Mouse (Mus musculus) urinary bladder, postnatal 14 days (tissue): ENCODE measurements around the gene Unc13c.

Source experiments
- DNase-seq: peaks from one replicate; pipeline ENCODE4 v3.0.0; 2021; ENCODE audit warnings: low spot score

Gene Unc13c

GRCm38 (mm10) chr9:73882393-73882919 is 86.3 kb downstream of the Unc13c start:
- no peak for DNase-seq

- DNase-seq: no peak
Observed at GRCm38 (mm10) chr9:73867410-73868067, 101.2 kb downstream of the Unc13c start.

- DNase-seq: no peak
Observed at GRCm38 (mm10) chr9:73866666-73867065, 102.1 kb downstream of the Unc13c start.

- DNase-seq: no peak
Observed at GRCm38 (mm10) chr9:73859469-73859868, 109.3 kb downstream of the Unc13c start.

- DNase-seq: no peak
Observed at GRCm38 (mm10) chr9:73854281-73854680, 114.5 kb downstream of the Unc13c start.

GRCm38 (mm10) chr9:73806681-73807080 is 162.1 kb downstream of the Unc13c start:
- DNase-seq: no peak

- DNase-seq: no peak
Observed at GRCm38 (mm10) chr9:73774616-73775015, 194.2 kb downstream of the Unc13c start.

GRCm38 (mm10) chr9:73755185-73755584 is 213.6 kb downstream of the Unc13c start:
- no peak for DNase-seq

- DNase-seq: no peak
Observed at GRCm38 (mm10) chr9:73753480-73753879, 215.3 kb downstream of the Unc13c start.

- no peak for DNase-seq
Observed at GRCm38 (mm10) chr9:73751344-73751743, 217.4 kb downstream of the Unc13c start.

GRCm38 (mm10) chr9:73734446-73734845 is 234.3 kb downstream of the Unc13c start:
- DNase-seq: no peak

- no peak for DNase-seq
Observed at GRCm38 (mm10) chr9:73725717-73726662, 242.8 kb downstream of the Unc13c start.

- no peak for DNase-seq
Observed at GRCm38 (mm10) chr9:73724776-73725175, 244.0 kb downstream of the Unc13c start.

- no peak for DNase-seq
Observed at GRCm38 (mm10) chr9:73713508-73713907, 255.3 kb downstream of the Unc13c start.

GRCm38 (mm10) chr9:73697103-73697502 is 271.7 kb downstream of the Unc13c start:
- DNase-seq: no peak

- DNase-seq: no peak
Observed at GRCm38 (mm10) chr9:73681580-73681979, 287.2 kb downstream of the Unc13c start.

- no peak for DNase-seq
Observed at GRCm38 (mm10) chr9:73680545-73681495, 287.9 kb downstream of the Unc13c start.

GRCm38 (mm10) chr9:73671656-73672212 is 297.0 kb downstream of the Unc13c start:
- DNase-seq: no peak

GRCm38 (mm10) chr9:73670040-73670439 is 298.7 kb downstream of the Unc13c start:
- no peak for DNase-seq

GRCm38 (mm10) chr9:73662839-73663238 is 305.9 kb downstream of the Unc13c start:
- no peak for DNase-seq

GRCm38 (mm10) chr9:73649088-73649487 is 319.7 kb downstream of the Unc13c start:
- peak; percentile 3 for DNase-seq
